Mouse (Mus musculus) ES-Bruce4 (cell line): Measurements from ENCODE around the gene Abhd5.

Experiments used
- CTCF ChIP-seq: IDR thresholded peaks from one replicate; pipeline ENCODE4 v1.8.1; 2011; ENCODE audit warnings: low read depth, low read length
- POLR2A ChIP-seq: IDR thresholded peaks from one replicate; pipeline ENCODE4 v1.8.1; 2011; ENCODE audit warnings: low read length; ENCODE audit not compliant: insufficient read depth

DNA sequence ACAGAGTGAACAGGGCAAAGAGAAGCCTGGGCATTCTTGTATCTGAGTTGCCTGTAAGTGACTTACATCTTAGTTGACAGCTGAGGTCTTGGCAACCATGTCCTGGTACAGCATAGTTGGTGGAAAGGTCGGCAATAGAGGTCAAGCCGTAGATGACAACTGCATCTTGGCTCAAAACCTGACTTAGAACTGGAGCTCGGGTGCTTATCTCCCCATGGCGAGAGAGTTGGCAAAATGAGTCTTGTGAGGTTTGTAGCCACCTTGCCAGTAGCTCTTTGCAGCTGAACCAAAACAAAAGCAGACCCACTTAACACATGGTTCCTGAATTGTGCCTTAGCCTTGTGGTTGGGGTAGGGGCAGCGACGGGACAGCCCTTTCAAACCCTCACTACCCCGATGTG, 8.0 kb upstream of the Abhd5 start:
- no peak for TF ChIP-seq CTCF
- TF ChIP-seq POLR2A: no peak
